Mouse (Mus musculus) heart, embryonic 16.5 days (tissue): ENCODE data around the gene Son. TPM values are rescaled to one million over a fixed set of nuclear protein-coding genes. Genes with fewer than 3 reads are reported as not detected.

ENCODE experiments used
- polyA plus RNA-seq: library from polyadenylated mRNA; unstranded; fragments of >200 nt; fragmentation: Nextera tagmentation; extraction: Ambion mirVana; gene quantifications from 2 replicates; pipeline ENCODE4 v1.2.1, GENCODE M21; 2015

Son gene
- polyA plus RNA-seq, 1 experiment from 2014 or later = 77.4 TPM

Other genes with a start within 250 kb of the Son start
- 71.3 and 75.1 TPM in 2 replicates for gene Il10rb, start 241.3 kb upstream of the Son start, polyA plus RNA-seq
- gene Ifnar1, start 162.3 kb upstream of the Son start, polyA plus RNA-seq = 40.9 and 41.1 TPM in 2 replicates
- 134 and 141 TPM in 2 replicates for gene Ifngr2, start 100.4 kb upstream of the Son start, polyA plus RNA-seq
- gene Tmem50b, start 49.7 kb upstream of the Son start, polyA plus RNA-seq = 67.4 and 74.5 TPM in 2 replicates
- 6.0 and 6.6 TPM in 2 replicates for gene Dnajc28, start 28.5 kb upstream of the Son start, polyA plus RNA-seq
- 74.9 and 86.8 TPM in 2 replicates for gene Gart, start 554 bp upstream of the Son start, polyA plus RNA-seq
- 10.8 and 11.4 TPM in 2 replicates for gene Donson, start 41.3 kb downstream of the Son start, polyA plus RNA-seq
- gene Cryzl1, start 81.5 kb downstream of the Son start, polyA plus RNA-seq = 51.8 and 58.3 TPM in 2 replicates
- gene Itsn1, start 81.8 kb downstream of the Son start, polyA plus RNA-seq = 14.2 and 17.0 TPM in 2 replicates